Mouse (Mus musculus) liver, embryonic 14.5 days (tissue): ENCODE results near the gene Slc25a45.

Source experiments
- CTCF ChIP-seq: IDR thresholded peaks from 2 replicates; pipeline ENCODE4 v1.5.1; 2016; ENCODE audit warnings: antibody characterized with exemption, low read depth, control low read depth
- EP300 ChIP-seq: IDR thresholded peaks from 2 replicates; pipeline ENCODE4 v1.6.1; 2016; ENCODE audit warnings: antibody characterized with exemption, low read depth

GRCm38 (mm10) chr19:5935266-5935665 is 57.7 kb downstream of the Slc25a45 start:
- TF ChIP-seq EP300 (no peak), CTCF (no peak)
